Mouse (Mus musculus) forebrain, embryonic 12.5 days (tissue): ENCODE measurements at regions not wholly inside any gene's neighbourhood (a gene's known extent, or its start where the extent isn't known, plus 50 kb on each side); places are given as distances from the start of the nearest gene placed in this dataset.

Source experiments
- ATAC-seq: fragments of 200-750 bp; cut with Nextera tagmentation; 2 replicates; pipeline ENCODE4 v1.8.0; 2017; ENCODE audit warnings: moderate TSS enrichment; ENCODE audit not compliant: low FRiP score
- H3K27ac ChIP-seq: fragments of 300-500 bp; sonication (generic); 2 replicates; pipeline ENCODE4 v1.5.1; 2016; ENCODE audit warnings: mild to moderate bottlenecking
- H3K27me3 ChIP-seq: fragments of 300-500 bp; sonication (generic); 2 replicates; pipeline ENCODE4 v1.6.1; 2016; ENCODE audit warnings: mild to moderate bottlenecking
- H3K36me3 ChIP-seq: fragments of 300-500 bp; sonication (generic); replicated peaks from 2 replicates; pipeline ENCODE4 v1.6.1; 2016; ENCODE audit warnings: mild to moderate bottlenecking
- H3K4me1 ChIP-seq: fragments of 300-500 bp; sonication (generic); 2 replicates; pipeline ENCODE4 v1.6.1; 2016
- H3K4me2 ChIP-seq: fragments of 300-500 bp; sonication (generic); 2 replicates; pipeline ENCODE4 v1.6.1; 2016; ENCODE audit warnings: mild to moderate bottlenecking, moderate library complexity
- H3K4me3 ChIP-seq: fragments of 300-500 bp; sonication (generic); replicated peaks from 2 replicates; pipeline ENCODE4 v1.5.1; 2016; ENCODE audit warnings: mild to moderate bottlenecking
- H3K9ac ChIP-seq: fragments of 300-500 bp; sonication (generic); 2 replicates; pipeline ENCODE4 v1.6.1; 2016; ENCODE audit warnings: mild to moderate bottlenecking
- H3K9me3 ChIP-seq: fragments of 300-500 bp; sonication (generic); 2 replicates; pipeline ENCODE4 v1.6.1; 2016
- WGBS: fragments of 180-500 bp; shearing (Covaris S2); methylation state at CpG from one replicate; pipeline ENCODE4 v1.1.7; 2016; 5-methylcytosine and 5-hydroxymethylcytosine counted together

DNA sequence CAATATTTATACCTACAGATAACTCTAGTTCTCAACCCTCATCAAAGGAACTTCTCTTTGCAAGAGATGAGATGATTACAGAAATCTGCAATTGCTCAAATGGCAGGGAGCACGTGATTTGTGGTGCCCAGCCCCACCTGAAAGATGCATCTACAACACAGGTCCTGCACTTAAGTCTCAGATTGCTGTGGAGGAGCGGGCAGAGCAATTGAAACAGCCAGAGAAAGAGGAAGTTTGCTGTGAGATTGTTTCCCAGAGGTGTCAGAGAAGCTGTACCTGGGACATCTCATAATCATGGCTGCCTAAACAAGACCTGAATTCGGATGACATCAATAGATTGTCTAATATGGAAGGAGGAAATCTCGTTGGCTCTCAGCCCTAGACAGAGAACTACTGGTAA, 105.9 kb upstream of the Cxcr4 start:
- WGBS = 88% methylated on average over 4 of the region's 4 CpGs
- Histone ChIP-seq H3K27ac (no peak overlapping the region), H3K4me3 (no peak overlapping the region), H3K4me1 (no peaks in the 10 kb centered on the region), H3K4me2 (no peak overlapping the region), H3K36me3 (no peaks in the 10 kb centered on the region), H3K27me3 (no peaks in the 10 kb centered on the region), H3K9me3 (no peaks in the 10 kb centered on the region), H3K9ac (no peak overlapping the region)
- no peak for ATAC-seq

DNA sequence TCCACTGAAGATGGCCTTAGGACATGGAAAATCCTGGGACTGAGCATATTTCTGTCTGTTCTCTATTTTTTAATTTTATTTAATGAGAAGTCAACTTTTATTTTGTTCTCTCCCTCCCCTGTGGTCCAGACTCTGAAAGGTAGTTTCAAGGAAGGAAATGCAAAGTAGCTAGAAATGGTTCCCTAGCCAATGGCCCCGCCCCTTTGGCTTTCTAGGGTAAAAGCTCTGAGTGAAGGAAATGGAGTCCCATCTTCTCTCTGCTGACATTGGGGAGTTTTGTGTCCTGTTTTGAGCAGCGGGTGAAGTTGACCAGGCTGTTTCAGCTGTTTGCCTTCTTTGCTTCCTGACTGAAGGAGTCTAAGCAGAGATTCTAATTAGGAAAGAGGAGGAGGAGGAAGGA, 103.8 kb upstream of the Cxcr4 start:
- Histone ChIP-seq H3K27me3 (no peaks in the 10 kb centered on the region), H3K36me3 (no peaks in the 10 kb centered on the region), H3K4me3 (no peak overlapping the region), H3K9ac (no peak overlapping the region), H3K4me2 (no peak overlapping the region), H3K27ac (no peak overlapping the region), H3K9me3 (no peaks in the 10 kb centered on the region), H3K4me1 (peaks cover 13% of the 10 kb centered on the region)
- no peak for ATAC-seq
- 88% methylated on average over 2 of the region's 2 CpGs for WGBS

DNA sequence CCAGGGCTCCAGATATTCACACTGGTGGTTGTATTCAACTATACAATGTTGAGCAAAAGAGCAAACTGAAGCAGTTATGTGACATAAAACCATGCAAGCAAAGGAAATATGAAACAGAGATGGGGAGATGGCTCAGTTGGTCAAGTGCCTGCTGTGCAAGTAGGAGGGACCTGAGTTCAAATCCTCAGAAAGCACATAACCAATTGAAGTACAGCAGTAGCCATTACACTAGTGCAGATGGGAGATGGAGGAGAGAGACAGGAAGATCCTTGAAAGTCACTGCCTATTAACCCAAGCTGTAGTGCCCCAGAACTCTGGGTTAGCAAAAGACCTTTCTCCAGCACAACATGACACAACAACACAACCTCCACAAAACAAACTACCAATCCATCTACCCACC, 100.7 kb upstream of the Cxcr4 start:
- Histone ChIP-seq H3K4me1 (peaks cover 19% of the 10 kb centered on the region), H3K9me3 (no peaks in the 10 kb centered on the region), H3K36me3 (no peaks in the 10 kb centered on the region), H3K27me3 (0 out of 2 replicates have a peak, but pooled peaks cover 3% of the 10 kb centered on the region), H3K4me2 (no peak overlapping the region), H3K4me3 (no peak overlapping the region), H3K9ac (no peak overlapping the region), H3K27ac (no peak overlapping the region; the same call in 1 of the 2 replicates)
- no peak for ATAC-seq

DNA sequence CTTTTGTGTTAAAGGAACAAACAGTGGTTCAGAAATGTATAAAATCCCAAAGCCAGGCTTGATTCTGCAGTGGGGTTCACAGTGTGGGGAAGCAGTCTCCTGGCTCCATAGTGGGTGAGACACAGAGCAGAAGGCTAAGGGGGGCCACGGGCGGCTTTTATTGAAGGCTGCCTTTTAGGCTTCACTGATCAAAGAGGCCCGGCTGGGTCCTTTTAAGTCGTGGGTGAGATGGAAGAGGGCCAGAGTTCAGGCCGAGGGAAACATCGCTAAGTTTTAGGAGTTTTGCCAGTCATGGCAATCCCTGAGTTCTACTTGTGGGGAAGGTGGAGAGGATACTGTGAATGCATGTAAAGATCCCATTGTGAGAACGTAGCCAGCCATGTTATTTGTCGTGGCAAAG, 100.2 kb upstream of the Cxcr4 start:
- Histone ChIP-seq H3K36me3 (no peaks in the 10 kb centered on the region), H3K27me3 (0 out of 2 replicates have a peak, but pooled peaks cover 3% of the 10 kb centered on the region), H3K4me3 (no peak overlapping the region), H3K4me2 (no peak overlapping the region), H3K9me3 (no peaks in the 10 kb centered on the region), H3K9ac (no peak overlapping the region), H3K27ac (no peak overlapping the region), H3K4me1 (peaks cover 24% of the 10 kb centered on the region)
- WGBS = 9% methylated on average over 8 of the region's 8 CpGs
- ATAC-seq = no peak

DNA sequence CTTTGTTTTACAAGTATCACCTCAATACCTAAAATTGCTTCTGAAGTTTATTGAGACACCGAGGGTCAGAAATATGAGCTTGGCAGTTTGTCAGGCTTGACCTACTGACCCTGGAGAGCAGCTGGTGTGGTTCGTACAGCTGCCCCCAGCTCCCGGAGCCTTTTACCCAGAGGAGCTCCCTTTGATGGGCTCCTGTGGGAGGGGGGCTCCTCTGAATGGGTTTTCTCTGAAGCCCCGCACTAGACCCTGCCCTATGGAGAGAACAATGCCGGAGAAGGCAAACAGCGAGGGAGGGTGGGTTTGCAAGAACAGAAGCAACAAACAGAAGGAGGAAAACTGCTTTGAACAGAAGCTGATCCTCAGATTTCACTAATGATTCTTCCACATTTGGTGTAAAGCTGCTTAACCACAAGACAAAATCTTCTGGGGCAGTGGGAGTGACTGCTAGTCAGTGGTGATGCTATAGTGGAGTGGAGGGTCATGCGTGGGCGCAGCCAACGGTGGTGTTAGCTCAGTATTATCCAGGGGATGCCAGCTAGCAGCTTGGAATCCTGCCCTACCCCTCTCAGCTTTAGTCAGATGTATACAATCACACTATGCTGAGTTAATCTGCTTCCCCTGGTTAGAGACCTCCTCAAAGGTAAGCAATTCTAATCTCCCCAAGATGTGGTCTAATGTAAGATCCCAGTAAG, 95.3 kb upstream of the Cxcr4 start:
- H3K9ac ChIP-seq = no peak overlapping the region
- H3K27me3 ChIP-seq = 0 out of 2 replicates have a peak, but pooled peaks cover 3% of the 10 kb centered on the region
- 2% methylated on average over 9 of the region's 9 CpGs for WGBS
- ATAC-seq = peak; percentile 69
- no peaks in the 10 kb centered on the region for H3K36me3 ChIP-seq
- peak overlapping the region; percentile 68 for H3K27ac ChIP-seq
- H3K4me1 ChIP-seq = peaks cover 43% of the 10 kb centered on the region
- no peaks in the 10 kb centered on the region for H3K9me3 ChIP-seq
- no peak overlapping the region for H3K4me3 ChIP-seq
- H3K4me2 ChIP-seq = peak overlapping the region; percentile 31; the same call in 1 of the 2 replicates

DNA sequence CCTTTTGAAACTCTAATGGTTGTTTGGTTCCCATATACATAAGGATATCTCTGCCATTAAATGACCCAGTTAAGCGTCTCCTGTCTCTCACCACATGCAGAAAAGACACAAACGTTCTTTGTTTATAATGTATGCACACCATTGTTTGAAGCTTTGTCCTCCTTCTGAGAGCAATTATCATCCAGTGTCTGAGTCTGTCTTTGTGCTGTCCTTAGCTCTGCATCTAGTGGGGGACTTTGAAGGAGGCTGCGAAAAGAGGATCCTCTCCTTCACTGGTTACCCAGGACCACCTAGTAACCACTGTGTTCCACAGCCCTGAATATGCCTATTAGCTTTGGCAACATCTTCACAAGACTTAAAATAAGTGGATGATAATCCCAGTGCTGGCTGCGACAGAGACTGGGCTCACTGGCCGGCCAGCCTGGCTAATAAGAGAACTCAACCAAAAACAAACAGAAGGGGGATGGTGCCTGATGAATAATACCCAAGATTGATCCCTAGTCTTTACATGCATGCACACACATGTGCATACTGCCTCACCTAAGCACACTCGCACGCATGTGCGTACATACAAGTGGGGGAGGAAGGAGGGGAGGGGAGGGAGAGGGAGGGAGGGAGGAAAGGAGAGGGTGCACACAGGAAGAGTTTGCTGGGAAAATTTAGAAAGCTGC, 93.5 kb upstream of the Cxcr4 start:
- 28% methylated on average over 8 of the region's 8 CpGs for WGBS
- Histone ChIP-seq H3K4me3 (no peak overlapping the region), H3K9me3 (no peaks in the 10 kb centered on the region), H3K9ac (no peak overlapping the region), H3K27ac (peak overlapping the region; percentile 22), H3K36me3 (no peaks in the 10 kb centered on the region), H3K27me3 (0 out of 2 replicates have a peak, but pooled peaks cover 3% of the 10 kb centered on the region), H3K4me1 (peaks cover 43% of the 10 kb centered on the region), H3K4me2 (no peak overlapping the region)
- peak; percentile 20; the same call in 1 of the 2 replicates for ATAC-seq

DNA sequence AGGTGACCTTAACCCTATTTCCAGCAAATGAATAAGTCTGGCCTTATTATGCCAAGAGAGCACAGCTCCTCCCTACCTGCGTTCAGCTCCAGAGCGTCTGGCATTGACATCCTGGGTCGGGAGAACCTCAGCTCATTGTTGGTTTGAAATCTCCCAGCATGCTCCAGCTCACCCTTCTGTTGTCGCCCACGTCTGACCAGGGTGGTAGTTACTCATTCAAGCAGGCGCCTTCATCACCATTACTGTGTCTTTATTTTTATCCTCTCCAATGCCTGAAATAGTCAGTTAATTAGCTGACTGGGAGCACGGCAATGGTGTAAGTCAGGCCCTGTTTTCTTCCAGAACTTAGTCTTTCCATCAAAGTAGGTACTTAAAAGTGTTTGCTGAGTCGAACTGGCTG, 90.8 kb upstream of the Cxcr4 start:
- Histone ChIP-seq H3K27me3 (no peaks in the 10 kb centered on the region), H3K4me1 (peaks cover 58% of the 10 kb centered on the region), H3K4me3 (no peak overlapping the region), H3K4me2 (no peak overlapping the region), H3K27ac (no peak overlapping the region), H3K9me3 (no peaks in the 10 kb centered on the region), H3K36me3 (no peaks in the 10 kb centered on the region), H3K9ac (no peak overlapping the region)
- WGBS = 66% methylated on average over 8 of the region's 8 CpGs
- no peak for ATAC-seq

DNA sequence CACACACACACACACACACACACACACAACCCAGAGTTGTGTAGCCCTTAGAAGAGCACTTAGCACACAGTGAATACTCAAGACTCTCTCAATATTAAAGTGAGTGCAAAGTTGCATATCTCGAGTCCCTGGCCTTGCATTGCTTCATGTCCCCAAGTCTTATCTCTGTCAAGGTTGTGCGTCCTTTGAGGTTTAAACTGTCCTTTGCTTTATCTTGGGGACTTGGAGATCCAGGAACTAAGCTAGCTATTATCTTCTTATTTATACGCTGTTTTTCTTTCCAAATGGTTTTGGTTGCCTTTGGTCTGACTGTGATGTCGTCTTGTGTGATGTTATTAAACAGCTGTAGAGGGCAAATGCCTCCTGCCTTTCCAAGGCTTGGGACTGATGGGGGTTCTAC, 89.2 kb upstream of the Cxcr4 start:
- no peak overlapping the region for H3K4me3 ChIP-seq
- H3K9me3 ChIP-seq = no peaks in the 10 kb centered on the region
- no peak overlapping the region for H3K27ac ChIP-seq
- ATAC-seq = no peak
- no peak overlapping the region for H3K4me2 ChIP-seq
- H3K27me3 ChIP-seq = no peaks in the 10 kb centered on the region
- H3K4me1 ChIP-seq = peaks cover 41% of the 10 kb centered on the region
- H3K36me3 ChIP-seq = no peaks in the 10 kb centered on the region
- H3K9ac ChIP-seq = no peak overlapping the region
- 69% methylated on average over 4 of the region's 4 CpGs for WGBS

DNA sequence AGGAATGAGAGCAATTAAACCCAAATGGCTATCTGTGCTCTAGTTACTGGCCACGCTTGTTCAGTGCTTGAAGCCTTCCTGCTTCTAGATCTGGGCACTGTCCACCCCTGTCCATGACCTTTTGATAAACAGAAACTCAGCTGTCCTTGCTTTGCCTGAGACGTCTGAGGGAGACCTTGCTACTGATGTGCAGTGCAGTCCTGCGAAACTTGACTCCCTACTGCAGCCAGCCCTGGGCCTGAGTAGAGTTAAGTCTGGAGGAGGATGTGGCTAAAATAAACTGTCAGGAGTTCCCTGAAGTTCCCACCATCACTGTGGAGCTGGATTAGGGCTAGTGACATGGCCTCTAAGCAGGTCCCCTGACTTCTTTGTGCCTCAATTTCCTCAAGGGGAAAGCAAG, 88.4 kb upstream of the Cxcr4 start:
- peaks cover 34% of the 10 kb centered on the region for H3K4me1 ChIP-seq
- no peak overlapping the region for H3K9ac ChIP-seq
- WGBS = 56% methylated on average over 3 of the region's 3 CpGs
- no peaks in the 10 kb centered on the region for H3K9me3 ChIP-seq
- no peak for ATAC-seq
- H3K27ac ChIP-seq = no peak overlapping the region
- no peaks in the 10 kb centered on the region for H3K36me3 ChIP-seq
- no peak overlapping the region for H3K4me3 ChIP-seq
- H3K27me3 ChIP-seq = no peaks in the 10 kb centered on the region
- no peak overlapping the region for H3K4me2 ChIP-seq

DNA sequence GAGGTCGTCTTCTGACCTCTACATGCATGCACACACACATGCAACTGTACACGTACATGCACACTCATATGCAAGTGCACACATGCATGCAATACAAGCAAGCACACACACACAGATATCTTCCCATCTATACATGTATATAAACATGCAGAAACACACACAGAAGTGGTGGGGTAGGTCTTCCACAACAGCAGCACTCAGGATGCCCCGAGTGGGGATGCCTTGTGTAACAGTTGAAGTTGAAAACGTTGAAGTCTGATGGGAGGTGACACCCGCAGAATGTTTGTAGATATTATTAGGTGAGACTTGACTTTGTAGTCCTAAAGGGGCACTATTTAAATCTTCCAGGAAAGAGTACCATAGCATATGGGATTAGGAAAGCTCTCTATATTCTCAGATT, 87.9 kb upstream of the Cxcr4 start:
- ATAC-seq = peak; percentile 18; the same call in 1 of the 2 replicates
- 77% methylated on average over 5 of the region's 5 CpGs for WGBS
- Histone ChIP-seq H3K27ac (no peak overlapping the region), H3K4me1 (peaks cover 28% of the 10 kb centered on the region), H3K4me3 (no peak overlapping the region), H3K27me3 (no peaks in the 10 kb centered on the region), H3K4me2 (no peak overlapping the region), H3K9me3 (no peaks in the 10 kb centered on the region), H3K9ac (no peak overlapping the region), H3K36me3 (no peaks in the 10 kb centered on the region)

DNA sequence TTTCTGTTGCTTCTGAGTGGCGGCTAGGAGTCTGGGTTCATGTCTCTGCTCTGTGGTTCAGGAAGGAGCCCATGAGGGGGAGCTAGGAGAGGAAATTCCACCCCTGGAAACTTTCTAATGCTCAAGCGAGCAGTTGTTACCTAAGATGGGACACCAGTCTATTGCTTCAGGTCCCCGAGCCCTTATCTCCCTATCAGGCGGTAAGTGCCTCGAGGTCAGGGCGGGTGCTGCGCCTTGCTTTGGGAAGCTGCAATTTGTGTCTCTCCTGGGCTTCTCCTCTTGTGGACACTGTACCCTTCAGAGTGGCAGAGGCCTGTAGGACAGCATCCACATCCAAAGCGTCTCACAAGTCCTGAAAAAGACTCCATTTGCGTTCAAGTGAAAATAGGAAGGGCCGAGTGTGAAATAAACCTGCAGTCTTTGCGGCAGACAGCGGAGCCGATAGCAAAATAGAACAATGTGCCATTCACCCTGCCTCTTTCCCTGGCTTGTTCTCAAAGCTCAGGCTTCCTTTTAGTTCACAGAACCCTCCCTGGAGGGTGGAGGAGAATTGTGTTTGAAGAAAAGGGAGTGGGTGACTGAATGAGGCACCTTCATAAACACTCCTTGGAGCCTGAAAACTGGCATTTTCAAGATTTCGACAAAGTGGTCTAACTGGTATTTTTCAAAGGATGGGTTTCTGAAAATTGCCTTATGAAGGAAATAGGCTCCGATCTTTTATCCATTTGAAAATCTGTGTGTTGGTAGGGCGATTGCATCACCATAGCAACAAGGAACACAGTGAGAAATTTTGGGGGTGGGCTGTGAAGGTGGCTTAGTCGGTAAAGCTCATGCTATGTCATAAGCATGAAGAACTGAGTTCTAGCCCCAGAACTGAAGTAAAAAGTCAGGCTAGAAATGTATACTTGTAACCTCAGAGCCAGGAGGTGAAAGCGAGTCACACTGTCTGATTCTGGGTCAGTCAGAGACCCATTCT, 87.2 kb upstream of the Cxcr4 start:
- WGBS = 28% methylated on average over 18 of the region's 18 CpGs
- Histone ChIP-seq H3K4me2 (peak overlapping the region; percentile 22), H3K4me1 (peaks cover 28% of the 10 kb centered on the region), H3K27ac (peak overlapping the region; percentile 63), H3K9ac (no peak overlapping the region), H3K36me3 (no peaks in the 10 kb centered on the region), H3K27me3 (no peaks in the 10 kb centered on the region), H3K9me3 (no peaks in the 10 kb centered on the region), H3K4me3 (no peak overlapping the region)
- peak; percentile 37; the same call in 1 of the 2 replicates for ATAC-seq

DNA sequence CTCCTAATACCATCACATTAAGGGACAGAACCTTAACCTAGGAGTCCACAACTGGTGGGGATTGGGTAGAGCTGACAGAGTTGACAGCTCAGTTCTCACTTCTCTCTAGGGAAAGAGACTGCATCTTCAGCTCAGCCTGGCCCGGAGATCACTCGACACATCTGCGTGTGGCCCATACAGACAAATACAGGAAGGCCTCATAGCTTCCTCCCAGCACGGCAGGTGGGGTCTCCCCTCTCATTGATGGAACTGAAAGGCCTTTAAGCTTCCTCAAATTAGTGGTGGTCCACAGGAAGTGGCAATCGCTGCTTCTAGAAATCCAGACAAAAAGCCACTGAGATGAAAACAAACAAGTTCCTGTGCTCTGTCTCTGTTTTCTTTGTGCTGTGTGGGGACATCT, 83.4 kb upstream of the Cxcr4 start:
- Histone ChIP-seq H3K27me3 (0 out of 2 replicates have a peak, but pooled peaks cover 3% of the 10 kb centered on the region), H3K4me1 (peaks cover 18% of the 10 kb centered on the region), H3K27ac (no peak overlapping the region), H3K4me2 (no peak overlapping the region), H3K4me3 (no peak overlapping the region), H3K9me3 (0 out of 2 replicates have a peak, but pooled peaks cover 5% of the 10 kb centered on the region), H3K9ac (no peak overlapping the region), H3K36me3 (no peaks in the 10 kb centered on the region)
- ATAC-seq = no peak
- WGBS = 89% methylated on average over 5 of the region's 5 CpGs
